Mouse (Mus musculus) CH12.LX (cell line): Measurements from ENCODE around the gene Slc15a2. TPM values are rescaled to one million over a fixed set of nuclear protein-coding genes. Genes with fewer than 3 reads are reported as not detected.

ENCODE experiments used
- DNase-seq: peaks from one replicate; pipeline ENCODE4 v3.0.0-alpha.2; 2013; ENCODE audit errors: extremely low read depth
- H3K27ac ChIP-seq: 2 replicates; pipeline ENCODE4 v1.5.1; 2012; ENCODE audit warnings: low read depth, mild to moderate bottlenecking, control low read depth, moderate library complexity; ENCODE audit not compliant: insufficient read depth
- H3K27me3 ChIP-seq: replicated peaks from 2 replicates; pipeline ENCODE3; 2012; ENCODE audit warnings: inconsistent platforms
- H3K36me3 ChIP-seq, 2 experiments: replicated peaks in 1 of 2; 2 replicates each; pipeline versions ENCODE3 to v1.6.1; 2012; ENCODE audit warnings: inconsistent platforms in 1 of 2, low read length in 1 of 2, mild to moderate bottlenecking in 1 of 2, mixed read lengths in 1 of 2, moderate library complexity in 1 of 2; ENCODE audit not compliant: control insufficient read depth in 1 of 2, insufficient read depth in 1 of 2
- H3K4me1 ChIP-seq, 2 experiments: 2 replicates each; pipeline ENCODE4 v1.6.1; 2012; ENCODE audit warnings: inconsistent platforms in 1 of 2, moderate library complexity in 1 of 2; ENCODE audit not compliant: insufficient read depth in 2 of 2, control insufficient read depth in 1 of 2
- H3K4me2 ChIP-seq: 2 replicates; pipeline ENCODE4 v1.6.1; 2012; ENCODE audit warnings: low read depth, mild to moderate bottlenecking, control low read depth; ENCODE audit not compliant: poor library complexity, insufficient read depth, severe bottlenecking
- H3K4me3 ChIP-seq, 3 experiments: fragments of 150-350 bp in 1 of 3; sonication (generic) in 1 of 3; replicated peaks in 1 of 3; 2 replicates each; pipeline versions ENCODE3 to v1.5.1; 2011 to 2012; ENCODE audit warnings: low read depth in 2 of 3, low read length in 2 of 3, mild to moderate bottlenecking in 2 of 3, moderate library complexity in 2 of 3, control low read depth in 1 of 3, improper control_type of control experiment in 1 of 3, inconsistent platforms in 1 of 3, mixed read lengths in 1 of 3; ENCODE audit not compliant: poor library complexity in 1 of 3
- H3K79me2 ChIP-seq: replicated peaks from 2 replicates; pipeline ENCODE4 v1.6.1; 2012; ENCODE audit warnings: mild to moderate bottlenecking, moderate library complexity; ENCODE audit not compliant: control insufficient read depth, poor library complexity, insufficient read depth, severe bottlenecking; ENCODE audit errors: extremely low read depth
- H3K9ac ChIP-seq: 2 replicates; pipeline ENCODE4 v1.6.1; 2012; ENCODE audit warnings: low read depth, mild to moderate bottlenecking, control low read depth, moderate library complexity; ENCODE audit not compliant: insufficient read depth
- H3K9me3 ChIP-seq: replicated peaks from 2 replicates; pipeline ENCODE3; 2012; ENCODE audit warnings: low read length, inconsistent platforms, mixed read lengths
- BHLHE40 ChIP-seq: IDR thresholded peaks from 2 replicates; pipeline ENCODE4 v1.6.1; 2011; ENCODE audit warnings: mild to moderate bottlenecking, low read depth, low read length, improper control_type of control experiment
- CHD1 ChIP-seq: IDR thresholded peaks from 2 replicates; pipeline ENCODE4 v1.6.1; 2012; ENCODE audit warnings: low read depth, low read length, improper control_type of control experiment, inconsistent platforms
- CHD2 ChIP-seq: IDR thresholded peaks from 2 replicates; pipeline ENCODE4 v1.6.1; 2011; ENCODE audit warnings: low read length, improper control_type of control experiment
- CTCF ChIP-seq, 2 experiments: IDR thresholded peaks in 1 of 2; conservative IDR thresholded peaks in 1 of 2; 2 replicates each; pipeline ENCODE4 v1.5.1; 2011 to 2012; ENCODE audit warnings: low read depth in 2 of 2, low read length in 2 of 2, improper control_type of control experiment in 1 of 2, inconsistent platforms in 1 of 2, mild to moderate bottlenecking in 1 of 2, moderate library complexity in 1 of 2
- E2F4 ChIP-seq: IDR thresholded peaks from 2 replicates; pipeline ENCODE4 v1.6.1; 2011; ENCODE audit warnings: low read depth, low read length, improper control_type of control experiment; ENCODE audit not compliant: insufficient replicate concordance
- ELF1 ChIP-seq: IDR thresholded peaks from 2 replicates; pipeline ENCODE4 v1.6.1; 2014; ENCODE audit warnings: low read depth, mild to moderate bottlenecking, inconsistent platforms, low read length, improper control_type of control experiment
- EP300 ChIP-seq: IDR thresholded peaks from 2 replicates; pipeline ENCODE4 v1.6.1; 2011; ENCODE audit warnings: low read length, improper control_type of control experiment
- ETS1 ChIP-seq: conservative IDR thresholded peaks from 2 replicates; pipeline ENCODE4 v1.6.1; 2012; ENCODE audit warnings: low read depth, mild to moderate bottlenecking, inconsistent platforms, low read length, improper control_type of control experiment, moderate library complexity
- GABPA ChIP-seq: IDR thresholded peaks from 2 replicates; pipeline ENCODE4 v1.6.1; 2012; ENCODE audit warnings: low read depth, low read length, improper control_type of control experiment, inconsistent platforms; ENCODE audit not compliant: insufficient replicate concordance
- HCFC1 ChIP-seq: IDR thresholded peaks from 2 replicates; pipeline ENCODE4 v1.6.1; 2012; ENCODE audit warnings: low read depth, mild to moderate bottlenecking, inconsistent platforms, low read length, improper control_type of control experiment
- IRF4 ChIP-seq: IDR thresholded peaks from 2 replicates; pipeline ENCODE4 v1.6.1; 2014; ENCODE audit warnings: low read depth, mild to moderate bottlenecking, inconsistent platforms, low read length, improper control_type of control experiment
- JUN ChIP-seq: IDR thresholded peaks from 2 replicates; pipeline ENCODE4 v1.6.1; 2011; ENCODE audit warnings: low read depth, mild to moderate bottlenecking, low read length, improper control_type of control experiment, moderate library complexity; ENCODE audit not compliant: insufficient read depth
- JUND ChIP-seq: conservative IDR thresholded peaks from 2 replicates; pipeline ENCODE4 v1.6.1; 2011; ENCODE audit warnings: low read depth, low read length, improper control_type of control experiment
- KAT2A ChIP-seq: IDR thresholded peaks from 2 replicates; pipeline ENCODE4 v1.6.1; 2012; ENCODE audit warnings: low read length, improper control_type of control experiment, inconsistent platforms; ENCODE audit not compliant: insufficient replicate concordance
- MAFK ChIP-seq: IDR thresholded peaks from 2 replicates; pipeline ENCODE4 v1.6.1; 2011; ENCODE audit warnings: low read length, improper control_type of control experiment; ENCODE audit not compliant: insufficient replicate concordance
- MAX ChIP-seq: IDR thresholded peaks from 2 replicates; pipeline ENCODE4 v1.6.1; 2011; ENCODE audit warnings: low read length, improper control_type of control experiment
- MAZ ChIP-seq: IDR thresholded peaks from 2 replicates; pipeline ENCODE4 v1.6.1; 2012; ENCODE audit warnings: low read depth, mild to moderate bottlenecking, inconsistent platforms, low read length, improper control_type of control experiment, moderate library complexity
- MEF2A ChIP-seq: IDR thresholded peaks from 2 replicates; pipeline ENCODE4 v1.6.1; 2014; ENCODE audit warnings: low read depth, mild to moderate bottlenecking, inconsistent platforms, low read length, improper control_type of control experiment, borderline replicate concordance
- MXI1 ChIP-seq: IDR thresholded peaks from 2 replicates; pipeline ENCODE4 v1.6.1; 2011; ENCODE audit warnings: mild to moderate bottlenecking, low read depth, low read length, improper control_type of control experiment
- MYC ChIP-seq: IDR thresholded peaks from 2 replicates; pipeline ENCODE4 v1.6.1; 2011; ENCODE audit warnings: low read depth, mild to moderate bottlenecking, improper control_type of control experiment, low read length
- NELFE ChIP-seq: IDR thresholded peaks from 2 replicates; pipeline ENCODE4 v1.6.1; 2011; ENCODE audit warnings: low read depth, low read length, improper control_type of control experiment
- NRF1 ChIP-seq: IDR thresholded peaks from 2 replicates; pipeline ENCODE4 v1.6.1; 2014; ENCODE audit warnings: low read depth, mild to moderate bottlenecking, inconsistent platforms, low read length, improper control_type of control experiment, moderate library complexity
- PAX5 ChIP-seq: IDR thresholded peaks from 2 replicates; pipeline ENCODE4 v1.6.1; 2012; ENCODE audit warnings: low read length, inconsistent platforms, mixed read lengths
- POLR2A ChIP-seq: IDR thresholded peaks from 2 replicates; pipeline ENCODE4 v1.6.1; 2011; ENCODE audit warnings: low read depth, mild to moderate bottlenecking, improper control_type of control experiment, low read length
- POLR2AphosphoS2 ChIP-seq: IDR thresholded peaks from 2 replicates; pipeline ENCODE4 v1.6.1; 2011; ENCODE audit warnings: low read depth, low read length, improper control_type of control experiment
- RAD21 ChIP-seq: IDR thresholded peaks from 2 replicates; pipeline ENCODE4 v1.6.1; 2011; ENCODE audit warnings: low read depth, mild to moderate bottlenecking, low read length, improper control_type of control experiment, moderate library complexity
- RCOR1 ChIP-seq: conservative IDR thresholded peaks from 2 replicates; pipeline ENCODE4 v1.6.1; 2012; ENCODE audit warnings: low read depth, mild to moderate bottlenecking, inconsistent platforms, low read length, improper control_type of control experiment
- SIN3A ChIP-seq: IDR thresholded peaks from 2 replicates; pipeline ENCODE4 v1.6.1; 2012; ENCODE audit warnings: low read length, improper control_type of control experiment, inconsistent platforms
- SMC3 ChIP-seq: IDR thresholded peaks from 2 replicates; pipeline ENCODE4 v1.6.1; 2011; ENCODE audit warnings: low read depth, low read length, improper control_type of control experiment
- TBP ChIP-seq: conservative IDR thresholded peaks from 2 replicates; pipeline ENCODE4 v1.6.1; 2011; ENCODE audit warnings: low read depth, low read length, improper control_type of control experiment
- TCF12 ChIP-seq: IDR thresholded peaks from 2 replicates; pipeline ENCODE4 v1.6.1; 2014; ENCODE audit warnings: low read depth, mild to moderate bottlenecking, inconsistent platforms, low read length, improper control_type of control experiment
- UBTF ChIP-seq: IDR thresholded peaks from 2 replicates; pipeline ENCODE4 v1.6.1; 2012; ENCODE audit warnings: low read depth, mild to moderate bottlenecking, inconsistent platforms, low read length, improper control_type of control experiment, moderate library complexity
- USF1 ChIP-seq: IDR thresholded peaks from 2 replicates; pipeline ENCODE4 v1.6.1; 2014; ENCODE audit warnings: low read depth, mild to moderate bottlenecking, inconsistent platforms, low read length, improper control_type of control experiment
- USF2 ChIP-seq: conservative IDR thresholded peaks from 2 replicates; pipeline ENCODE4 v1.6.1; 2011; ENCODE audit warnings: low read depth, low read length, improper control_type of control experiment
- ZC3H11A ChIP-seq: IDR thresholded peaks from 2 replicates; pipeline ENCODE4 v1.6.1; 2012; ENCODE audit warnings: low read depth, mild to moderate bottlenecking, inconsistent platforms, low read length, improper control_type of control experiment
- ZKSCAN1 ChIP-seq: IDR thresholded peaks from 2 replicates; pipeline ENCODE4 v1.6.1; 2012; ENCODE audit warnings: low read depth, inconsistent platforms, low read length, improper control_type of control experiment, borderline replicate concordance
- ZMIZ1 ChIP-seq: IDR thresholded peaks from 2 replicates; pipeline ENCODE4 v1.6.1; 2012; ENCODE audit warnings: low read depth, mild to moderate bottlenecking, inconsistent platforms, low read length, improper control_type of control experiment
- ZNF384 ChIP-seq: IDR thresholded peaks from 2 replicates; pipeline ENCODE4 v1.6.1; 2012; ENCODE audit warnings: low read depth, low read length, improper control_type of control experiment, inconsistent platforms
- dilution Hi-C: fragments of 300-500 bp; cut with MboI; formaldehyde crosslinking; loops from 2 replicates; pipeline ENCODE4 v1.14.3; 2020; ENCODE audit warnings: low sequenced_read_pairs; ENCODE audit not compliant: extremely low pct_unique_long_range_greater_than_20kb, extremely low pct_ligation_motif_present
- in situ Hi-C: fragments of 300-500 bp; cut with MboI; formaldehyde crosslinking; loops from 3 replicates; pipeline ENCODE4 v1.14.3; 2019; ENCODE audit warnings: low sequenced_read_pairs, low pct_ligation_motif_present, low pct_unique_long_range_greater_than_20kb, mixed read lengths
- polyA plus RNA-seq: library from polyadenylated mRNA; unstranded; fragments of >175 nt; gene quantifications from 2 replicates; pipeline ENCODE4 v1.2.1, GENCODE M21; 2012; ENCODE audit warnings: low read depth; ENCODE audit not compliant: insufficient read length
- total RNA-seq, 2 experiments: library from RNA; depleted of rRNA; stranded (reverse); fragments of 300-350 nt in 1 of 2; fragments of >200 nt in 1 of 2; gene quantifications; 2 replicates each; pipeline ENCODE4 v1.2.3; 2012 to 2014

Slc15a2 gene
- total and polyA plus RNA-seq, 3 experiments: 9.4 to 11.7 (median 11.4) TPM

GRCm38 (mm10) chr16:36711760-36712159 is 73.0 kb downstream of the Slc15a2 start:
- peak overlapping the region; percentile 53 for H3K4me2 ChIP-seq
- peak; percentile 95 for DNase-seq
- no peak overlapping the region for H3K4me3 ChIP-seq
- in situ Hi-C loops: no loop called here
- peaks cover 27 to 51% of the 10 kb centered on the region in 2 experiments for H3K4me1 ChIP-seq
- dilution Hi-C loops: no loop called here
- no peak overlapping the region for H3K9ac ChIP-seq
- H3K9me3 ChIP-seq: peaks cover 2% of the 10 kb centered on the region
- peaks cover 2% of the 10 kb centered on the region for H3K27me3 ChIP-seq
- no peaks in the 10 kb centered on the region for H3K36me3 ChIP-seq
- TF ChIP-seq UBTF (no peak), E2F4 (peak; percentile 50; the same call in 1 of the 2 replicates), CHD1 (no peak), SIN3A (peak; percentile 79), RCOR1 (peak; percentile 99), ZC3H11A (no peak), JUN (peak; percentile 84), TCF12 (peak; percentile 90), HCFC1 (peak; percentile 45), JUND (peak; percentile 79), PAX5 (no peak), CHD2 (peak; percentile 79), MAZ (peak; percentile 83), SMC3 (peak; percentile 39; the same call in 1 of the 2 replicates), TBP (0 out of 2 replicates have a peak, but pooled peaks have one; percentile 45), GABPA (peak; percentile 84), BHLHE40 (peak; percentile 100), EP300 (peak; percentile 98), POLR2A (no peak), MAFK (peak; percentile 78; the same call in 1 of the 2 replicates), USF1 (no peak; the same call in 1 of the 2 replicates), NELFE (peak; percentile 27; the same call in 1 of the 2 replicates), ZMIZ1 (no peak), CTCF (conservative IDR thresholded peaks at IDR 0.05 in 1 of 2, IDR thresholded peaks at IDR 0.05 in 1 of 2; ENCODE audit: low read depth in 2 of 2, low read length in 2 of 2) (no peak), ZKSCAN1 (no peak), ELF1 (peak; percentile 60; the same call in 1 of the 2 replicates), MEF2A (peak; percentile 91), ETS1 (peak; percentile 100), IRF4 (peak; percentile 99), ZNF384 (no peak), POLR2AphosphoS2 (no peak), MAX (peak; percentile 77), MXI1 (peak; percentile 42; the same call in 1 of the 2 replicates), USF2 (0 out of 2 replicates have a peak, but pooled peaks have one; percentile 12), KAT2A (no peak), MYC (peak; percentile 94), NRF1 (peak; percentile 44), RAD21 (no peak; the same call in none of the 2 replicates)
- TF ChIP-seq, all 38 proteins: peak for 25
- Histone ChIP-seq H3K79me2 (no peaks in the 10 kb centered on the region), H3K27ac (no peak overlapping the region)
